7 mouse cellular contexts compared by ENCODE assay signal in genomic region chr7:79607263-79607921, GRCm38 (mm10). TPM values are rescaled to one million over a fixed set of nuclear protein-coding genes. Genes with fewer than 3 reads are reported as not detected.
DNase-seq lines count a peak whose midpoint lies in the region; ATAC-seq and TF ChIP-seq lines count a peak whose summit lies in the region.

No protein-coding gene starts in this region.

- peak overlapping the region; percentile 62 for H3K4me2 ChIP-seq in lung, embryonic 14.5 days
- peak overlapping the region; percentile 58 for H3K4me2 ChIP-seq in embryonic facial prominence, embryonic 12.5 days (replicated peaks)
- H3K4me2 ChIP-seq in intestine, postnatal 0 days (replicated peaks; ENCODE audit: low read depth), result peak overlapping the region; percentile 57
- peak overlapping the region; percentile 49 for H3K4me2 ChIP-seq in midbrain, embryonic 13.5 days (replicated peaks)

- no peak overlapping the region for H3K9ac ChIP-seq in lung, embryonic 14.5 days
- H3K9ac ChIP-seq in embryonic facial prominence, embryonic 12.5 days, result 0 out of 2 replicates have a peak overlapping the region, but pooled peaks have one; percentile 34
- H3K9ac ChIP-seq in intestine, postnatal 0 days (ENCODE audit: low read depth, low read length), result 0 out of 2 replicates have a peak overlapping the region, but pooled peaks have one; percentile 11
- H3K9ac ChIP-seq in midbrain, embryonic 13.5 days (replicated peaks), result no peak overlapping the region

- H3K36me3 ChIP-seq in lung, embryonic 14.5 days (ENCODE audit: insufficient read depth), result no peaks in the 10 kb centered on the region
- H3K36me3 ChIP-seq in embryonic facial prominence, embryonic 12.5 days, result no peaks in the 10 kb centered on the region
- no peaks in the 10 kb centered on the region for H3K36me3 ChIP-seq in intestine, postnatal 0 days (ENCODE audit: control insufficient read depth, insufficient read depth)
- H3K36me3 ChIP-seq in midbrain, embryonic 13.5 days, result no peaks in the 10 kb centered on the region

- ATAC-seq in lung, embryonic 14.5 days (ENCODE audit: insufficient read depth), result peak; percentile 78
- 0 out of 2 replicates have a peak, but pooled peaks have one; percentile 64 for ATAC-seq in embryonic facial prominence, embryonic 12.5 days (ENCODE audit: insufficient number of reproducible peaks, insufficient read depth, low FRiP score, low TSS enrichment)
- ATAC-seq in intestine, postnatal 0 days, result no peak
- peak; percentile 67 for ATAC-seq in midbrain, embryonic 13.5 days

- no peaks in the 10 kb centered on the region for H3K9me3 ChIP-seq in lung, embryonic 14.5 days (ENCODE audit: low read depth, low read length)
- no peaks in the 10 kb centered on the region for H3K9me3 ChIP-seq in embryonic facial prominence, embryonic 12.5 days
- H3K9me3 ChIP-seq in intestine, postnatal 0 days (ENCODE audit: control insufficient read depth), result no peaks in the 10 kb centered on the region
- no peaks in the 10 kb centered on the region for H3K9me3 ChIP-seq in midbrain, embryonic 13.5 days

- DNase-seq in lung, embryonic 14.5 days, result peak; percentile 53
- no peak for DNase-seq in lung, postnatal 14 days
- DNase-seq in adipocyte (ENCODE audit: low spot score), result no peak
- no peak for DNase-seq in gastrocnemius, postnatal 25 days

- TF ChIP-seq CTCF in lung, embryonic 14.5 days (IDR thresholded peaks at IDR 0.05; ENCODE audit: low read depth), result no peak
- TF ChIP-seq CTCF in intestine, postnatal 0 days (IDR thresholded peaks at IDR 0.05; ENCODE audit: low read depth), result no peak

- WGBS in lung, embryonic 14.5 days, result 1% methylated on average over 25 of the region's 25 CpGs
- WGBS in embryonic facial prominence, embryonic 12.5 days, result 2% methylated on average over 25 of the region's 25 CpGs
- WGBS in intestine, postnatal 0 days, result 1% methylated on average over 24 of the region's 25 CpGs
- WGBS in midbrain, embryonic 13.5 days, result 3% methylated on average over 25 of the region's 25 CpGs

- H3K27me3 ChIP-seq in lung, embryonic 14.5 days (ENCODE audit: insufficient read depth, low read length), result peaks cover 21% of the 10 kb centered on the region
- H3K27me3 ChIP-seq in embryonic facial prominence, embryonic 12.5 days, result peaks cover 63% of the 10 kb centered on the region
- H3K27me3 ChIP-seq in intestine, postnatal 0 days (replicated peaks; ENCODE audit: control insufficient read depth, insufficient read depth, low read length), result peaks cover 25% of the 10 kb centered on the region
- H3K27me3 ChIP-seq in midbrain, embryonic 13.5 days, result peaks cover 35% of the 10 kb centered on the region; the same call in 1 of the 2 replicates

- H3K27ac ChIP-seq in lung, embryonic 14.5 days (ENCODE audit: low read depth), result no peak overlapping the region
- no peak overlapping the region for H3K27ac ChIP-seq in embryonic facial prominence, embryonic 12.5 days
- H3K27ac ChIP-seq in intestine, postnatal 0 days (ENCODE audit: low read depth, low read length), result no peak overlapping the region
- no peak overlapping the region for H3K27ac ChIP-seq in midbrain, embryonic 13.5 days

- 0 out of 2 replicates have a peak, but pooled peaks cover 3% of the 10 kb centered on the region for H3K4me1 ChIP-seq in lung, embryonic 14.5 days (ENCODE audit: insufficient read depth)
- peaks cover 8% of the 10 kb centered on the region; the same call in 1 of the 2 replicates for H3K4me1 ChIP-seq in embryonic facial prominence, embryonic 12.5 days
- no peaks in the 10 kb centered on the region for H3K4me1 ChIP-seq in intestine, postnatal 0 days (replicated peaks; ENCODE audit: control insufficient read depth, insufficient read depth, low read length)
- peaks cover 21% of the 10 kb centered on the region for H3K4me1 ChIP-seq in midbrain, embryonic 13.5 days (replicated peaks)

- H3K4me3 ChIP-seq in lung, embryonic 14.5 days (ENCODE audit: low read depth, low read length), result peak overlapping the region; percentile 29
- peak overlapping the region; percentile 30 for H3K4me3 ChIP-seq in embryonic facial prominence, embryonic 12.5 days
- H3K4me3 ChIP-seq in intestine, postnatal 0 days (ENCODE audit: low read depth, low read length), result peak overlapping the region; percentile 24
- H3K4me3 ChIP-seq in midbrain, embryonic 13.5 days (replicated peaks), result peak overlapping the region; percentile 29

RNA-seq across cellular contexts. Expression of gene Rhcg, which starts 10.1 kb away (rescaled TPM):
- polyA plus RNA-seq in lung, embryonic 14.5 days (2014; fragmentation: Nextera tagmentation; extraction: Ambion mirVana), result not detected in 2 replicates
- 0.10 and 0.29 TPM in 2 replicates for polyA plus RNA-seq in embryonic facial prominence, embryonic 12.5 days (2016; fragmentation: Nextera tagmentation; extraction: Ambion mirVana)
- not detected in 2 replicates for polyA plus RNA-seq in intestine, postnatal 0 days (2015; fragmentation: Nextera tagmentation; extraction: Ambion mirVana)
- 2.1 and 2.5 TPM in 2 replicates for polyA plus RNA-seq in midbrain, embryonic 13.5 days (2015; fragmentation: Nextera tagmentation; extraction: Ambion mirVana)
- not detected for total RNA-seq in gastrocnemius, postnatal 25 days (2021)

RNA-seq across cellular contexts. Expression of gene Ticrr, which starts 52.6 kb away (rescaled TPM):
- 18.3 and 20.8 TPM in 2 replicates for polyA plus RNA-seq in lung, embryonic 14.5 days (2014; fragmentation: Nextera tagmentation; extraction: Ambion mirVana)
- 14.7 and 14.9 TPM in 2 replicates for polyA plus RNA-seq in embryonic facial prominence, embryonic 12.5 days (2016; fragmentation: Nextera tagmentation; extraction: Ambion mirVana)
- polyA plus RNA-seq in intestine, postnatal 0 days (2015; fragmentation: Nextera tagmentation; extraction: Ambion mirVana), result 1.5 and 1.7 TPM in 2 replicates
- 3.4 and 4.9 TPM in 2 replicates for polyA plus RNA-seq in midbrain, embryonic 13.5 days (2015; fragmentation: Nextera tagmentation; extraction: Ambion mirVana)
- under 1 TPM; 0.05 to 0.13 TPM for total RNA-seq in gastrocnemius, postnatal 25 days (2021)

Comparison
In these comparisons a context has a peak if more than half of its experiments do, and no peak if none do; other contexts are left out.
1. H3K9ac ChIP-seq: peak in embryonic facial prominence, embryonic 12.5 days (single experiment) and intestine, postnatal 0 days (single experiment); none in lung, embryonic 14.5 days (single experiment) and midbrain, embryonic 13.5 days (single experiment).
2. Peak in every context shown above with its lines, with median percentiles within 50 percentile points of each other: H3K4me2 ChIP-seq and H3K4me3 ChIP-seq.